Mouse (Mus musculus) MEL (cell line): ENCODE results near the gene Bpifc.

Experiments
- BHLHE40 ChIP-seq: IDR thresholded peaks from 2 replicates; pipeline ENCODE4 v1.6.1; 2012; ENCODE audit warnings: low read depth, mild to moderate bottlenecking, inconsistent platforms, low read length, improper control_type of control experiment, borderline replicate concordance
- CHD1 ChIP-seq: IDR thresholded peaks from 2 replicates; pipeline ENCODE4 v1.6.1; 2012; ENCODE audit warnings: low read depth, mild to moderate bottlenecking, inconsistent platforms, low read length, improper control_type of control experiment
- CHD2 ChIP-seq: IDR thresholded peaks from 2 replicates; pipeline ENCODE4 v1.6.1; 2011; ENCODE audit warnings: low read length, improper control_type of control experiment
- CTCF ChIP-seq, 3 experiments: IDR thresholded peaks in 2 of 3; conservative IDR thresholded peaks in 1 of 3; 2 replicates each; pipeline ENCODE4 v1.5.1; 2011 to 2012; ENCODE audit warnings: low read length in 3 of 3, low read depth in 2 of 3, mild to moderate bottlenecking in 2 of 3, improper control_type of control experiment in 1 of 3, inconsistent platforms in 1 of 3, mixed read lengths in 1 of 3, moderate library complexity in 1 of 3; ENCODE audit not compliant: control insufficient read depth in 1 of 3, insufficient read depth in 1 of 3, poor library complexity in 1 of 3, severe bottlenecking in 1 of 3
- GATA1 ChIP-seq: IDR thresholded peaks from 2 replicates; pipeline ENCODE4 v1.6.1; 2011; ENCODE audit warnings: low read depth, low read length, improper control_type of control experiment
- HCFC1 ChIP-seq: IDR thresholded peaks from 2 replicates; pipeline ENCODE4 v1.6.1; 2012; ENCODE audit warnings: low read depth, mild to moderate bottlenecking, inconsistent platforms, low read length, improper control_type of control experiment, moderate library complexity
- MAX ChIP-seq: IDR thresholded peaks from 2 replicates; pipeline ENCODE4 v1.6.1; 2011; ENCODE audit warnings: low read length, improper control_type of control experiment
- MXI1 ChIP-seq: IDR thresholded peaks from 2 replicates; pipeline ENCODE4 v1.6.1; 2011; ENCODE audit warnings: mild to moderate bottlenecking, low read depth, low read length, improper control_type of control experiment
- POLR2A ChIP-seq, 2 experiments: IDR thresholded peaks; 2 replicates each; pipeline ENCODE4 v1.6.1; 2011 to 2012; ENCODE audit warnings: low read length in 2 of 2, mild to moderate bottlenecking in 2 of 2, control low read depth in 1 of 2, improper control_type of control experiment in 1 of 2, low read depth in 1 of 2, moderate library complexity in 1 of 2; ENCODE audit not compliant: control insufficient read depth in 1 of 2, insufficient read depth in 1 of 2, poor library complexity in 1 of 2
- POLR2AphosphoS2 ChIP-seq: IDR thresholded peaks from 2 replicates; pipeline ENCODE4 v1.6.1; 2011; ENCODE audit warnings: low read length, improper control_type of control experiment
- POLR2AphosphoS5 ChIP-seq: IDR thresholded peaks from 2 replicates; pipeline ENCODE4 v1.6.1; 2012; ENCODE audit warnings: low read depth, borderline replicate concordance, mild to moderate bottlenecking, inconsistent platforms, low read length, moderate library complexity, mixed read lengths
- USF1 ChIP-seq: IDR thresholded peaks from 2 replicates; pipeline ENCODE4 v1.6.1; 2014; ENCODE audit warnings: low read depth, mild to moderate bottlenecking, inconsistent platforms, low read length, improper control_type of control experiment, moderate library complexity

DNA sequence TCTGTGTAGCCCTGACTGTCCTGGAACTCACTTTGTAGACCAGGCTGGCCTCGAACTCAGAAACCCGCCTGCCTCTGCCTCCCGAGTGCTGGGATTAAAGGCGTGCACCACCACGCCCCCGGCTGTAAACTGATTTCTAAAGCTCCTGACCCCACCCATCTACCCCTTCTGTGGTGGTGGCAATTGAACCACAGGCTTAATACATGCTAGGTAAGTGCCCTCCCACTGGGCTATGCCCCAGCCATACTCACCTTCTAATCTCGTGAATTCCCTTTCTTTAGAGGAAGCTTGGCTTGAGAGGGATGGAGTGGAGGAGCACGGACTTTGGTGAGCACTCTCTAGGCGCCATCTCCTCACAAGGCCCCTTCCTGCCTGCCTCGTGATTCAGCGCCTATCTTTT lies 81.7 kb downstream of the Bpifc start:
- TF ChIP-seq MXI1 = no peak
- no peak for TF ChIP-seq POLR2AphosphoS2
- TF ChIP-seq POLR2A (IDR thresholded peaks at IDR 0.05; ENCODE audit: control insufficient read depth in 1 of 2, insufficient read depth in 1 of 2, low read depth in 1 of 2, low read length in 2 of 2, poor library complexity in 1 of 2) = no peak
- no peak for TF ChIP-seq HCFC1
- no peak for TF ChIP-seq CTCF (IDR thresholded peaks at IDR 0.05 in 2 of 3, conservative IDR thresholded peaks at IDR 0.05 in 1 of 3; ENCODE audit: control insufficient read depth in 1 of 3, insufficient read depth in 1 of 3, low read depth in 2 of 3, low read length in 3 of 3, poor library complexity in 1 of 3, severe bottlenecking in 1 of 3)
- TF ChIP-seq MAX = no peak
- no peak for TF ChIP-seq CHD2
- TF ChIP-seq USF1 = no peak
- TF ChIP-seq POLR2AphosphoS5 = no peak
- TF ChIP-seq GATA1 = no peak
- TF ChIP-seq CHD1 = no peak
- no peak for TF ChIP-seq BHLHE40
